Mouse (Mus musculus): ENCODE measurements around the gene Hoxd13. TPM values are rescaled to one million over a fixed set of nuclear protein-coding genes. Genes with fewer than 3 reads are reported as not detected.

Gene Hoxd13
- polyA plus RNA-seq, 1 experiment from 2014 or later: not detected

DNA sequence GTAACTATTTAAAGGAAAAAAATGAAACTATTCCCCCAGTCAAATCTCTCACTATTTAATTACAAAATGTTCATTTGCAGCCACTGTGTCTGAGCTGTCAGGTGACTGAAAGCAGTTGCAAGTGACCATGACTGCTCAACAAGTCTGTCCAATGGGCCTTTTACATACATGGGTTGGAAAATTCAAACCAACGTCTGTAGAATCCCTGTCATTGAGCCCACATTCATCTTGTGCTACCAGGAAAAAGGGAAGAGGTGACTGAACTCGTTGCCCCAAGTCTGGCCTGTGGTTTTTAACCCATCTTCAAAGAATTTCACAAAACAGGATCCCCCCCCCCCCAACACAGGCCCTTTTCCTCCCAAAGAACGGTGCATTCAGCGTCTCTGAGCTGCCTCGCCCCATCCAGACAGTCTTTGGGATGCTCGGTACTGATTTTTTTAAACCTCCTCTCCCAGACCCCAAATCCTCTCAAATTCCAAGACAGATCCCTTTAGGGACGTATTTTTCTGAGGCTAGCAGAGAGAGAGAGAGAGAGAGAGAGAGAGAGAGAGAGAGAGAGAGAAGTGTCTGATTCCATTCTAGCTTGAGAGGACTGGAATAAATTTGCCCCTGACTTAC, 27.8 kb downstream of the Hoxd13 start:
- H3K27ac ChIP-seq (replicated peaks): no peak overlapping the region
- no peak overlapping the region for H3K4me3 ChIP-seq
- no peaks in the 10 kb centered on the region for H3K9me3 ChIP-seq
- H3K27me3 ChIP-seq (replicated peaks; ENCODE audit: low read depth, poor library complexity, severe bottlenecking): peaks cover 100% of the 10 kb centered on the region
- peaks cover 21% of the 10 kb centered on the region for H3K4me1 ChIP-seq
- WGBS: 4% methylated on average over 7 of the region's 7 CpGs
- DNase-seq (ENCODE audit: low spot score): peak; percentile 23
- H3K36me3 ChIP-seq (replicated peaks): no peaks in the 10 kb centered on the region

DNA sequence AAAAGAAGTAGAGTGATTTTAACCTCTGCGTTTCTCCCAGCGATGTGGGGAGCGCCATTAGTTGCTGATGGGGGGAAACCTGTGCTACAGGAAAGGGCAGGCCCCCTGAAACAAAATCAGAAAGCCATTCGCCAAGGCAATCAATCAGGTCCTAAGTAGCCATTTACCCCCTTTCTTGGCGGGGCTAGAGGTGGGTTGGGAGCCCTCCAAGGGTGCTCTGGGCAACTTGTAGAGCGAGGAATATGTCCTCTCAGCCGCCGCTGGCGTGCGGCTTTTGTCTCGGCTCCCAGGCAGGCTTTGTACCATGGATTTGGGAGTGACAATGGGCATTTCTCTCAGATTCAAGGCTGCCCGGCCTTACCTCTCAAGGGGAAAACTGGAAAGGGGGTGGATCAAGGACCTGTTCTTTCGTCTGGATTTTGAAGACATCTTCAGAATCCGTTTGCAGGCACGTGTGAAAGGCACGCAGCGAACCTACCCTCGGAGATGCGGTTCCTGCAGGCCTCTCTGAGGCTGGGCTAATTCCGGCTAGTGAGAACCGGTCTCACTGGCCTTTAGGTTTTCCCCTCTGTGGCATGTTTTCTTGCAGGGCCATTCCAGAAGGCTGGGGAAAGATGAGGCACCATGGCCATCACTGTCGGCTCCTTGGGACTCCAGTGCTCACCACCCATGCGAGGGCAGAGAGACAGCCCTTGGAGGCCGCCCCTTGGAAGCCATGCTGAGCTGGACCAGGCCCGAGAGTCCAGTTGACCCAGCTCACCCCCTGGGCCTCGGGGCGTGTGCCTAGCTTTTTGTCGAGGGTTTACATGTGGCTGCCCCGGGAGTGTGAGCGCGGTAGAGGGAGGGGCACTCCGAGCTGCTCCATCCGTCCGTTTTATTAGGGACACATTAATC, 28.6 kb downstream of the Hoxd13 start:
- Histone ChIP-seq H3K4me1 (peaks cover 16% of the 10 kb centered on the region), H3K9me3 (no peaks in the 10 kb centered on the region), H3K27me3 (replicated peaks; ENCODE audit: low read depth, poor library complexity, severe bottlenecking) (peaks cover 100% of the 10 kb centered on the region), H3K4me3 (no peak overlapping the region), H3K27ac (replicated peaks) (no peak overlapping the region), H3K36me3 (replicated peaks) (no peaks in the 10 kb centered on the region)
- peak; percentile 55 for DNase-seq (ENCODE audit: low spot score)
- 1% methylated on average over 34 of the region's 34 CpGs for WGBS

DNA sequence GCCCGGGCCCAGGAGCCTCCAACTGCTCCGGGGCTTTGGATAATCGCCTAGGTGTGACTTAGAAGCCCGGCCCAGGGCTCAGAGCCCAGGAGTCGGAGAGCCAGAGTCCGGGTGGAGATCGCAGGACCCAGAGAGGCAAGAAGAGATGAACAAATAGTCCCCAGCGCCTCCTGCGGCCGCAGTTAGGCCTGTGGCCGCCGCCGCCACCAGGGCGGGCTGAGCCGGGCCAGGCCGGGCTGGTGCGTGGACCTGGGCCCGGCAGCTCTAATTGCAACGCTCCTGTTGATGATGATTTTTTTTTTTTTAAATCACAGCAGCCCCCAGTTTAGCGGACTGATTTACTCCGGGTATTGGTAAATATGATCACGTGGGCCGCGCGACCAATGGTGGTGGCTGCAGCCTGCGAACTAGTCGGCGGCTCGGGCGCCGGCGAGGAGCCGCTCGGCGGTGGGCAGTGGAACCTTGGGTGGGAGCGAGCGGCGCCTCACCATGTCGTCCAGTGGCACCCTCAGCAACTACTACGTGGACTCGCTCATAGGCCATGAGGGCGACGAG, 29.5 kb downstream of the Hoxd13 start, which contains the start of gene Hoxd9:
Gene Hoxd9 (plus strand): TSS at position 161 of the 555 bp plus-strand sequence.
- peak; percentile 80 for DNase-seq (ENCODE audit: low spot score)
- no peaks in the 10 kb centered on the region for H3K36me3 ChIP-seq (replicated peaks)
- peaks cover 100% of the 10 kb centered on the region for H3K27me3 ChIP-seq (replicated peaks; ENCODE audit: low read depth, poor library complexity, severe bottlenecking)
- H3K9me3 ChIP-seq: no peaks in the 10 kb centered on the region
- H3K4me3 ChIP-seq: peak within 1 kb of the TSS; percentile 47
- under 1% methylated on average over 43 of the region's 43 CpGs for WGBS
- no peak within 1 kb of the TSS for H3K27ac ChIP-seq (replicated peaks)
- peaks cover 13% of the 10 kb centered on the region for H3K4me1 ChIP-seq

DNA sequence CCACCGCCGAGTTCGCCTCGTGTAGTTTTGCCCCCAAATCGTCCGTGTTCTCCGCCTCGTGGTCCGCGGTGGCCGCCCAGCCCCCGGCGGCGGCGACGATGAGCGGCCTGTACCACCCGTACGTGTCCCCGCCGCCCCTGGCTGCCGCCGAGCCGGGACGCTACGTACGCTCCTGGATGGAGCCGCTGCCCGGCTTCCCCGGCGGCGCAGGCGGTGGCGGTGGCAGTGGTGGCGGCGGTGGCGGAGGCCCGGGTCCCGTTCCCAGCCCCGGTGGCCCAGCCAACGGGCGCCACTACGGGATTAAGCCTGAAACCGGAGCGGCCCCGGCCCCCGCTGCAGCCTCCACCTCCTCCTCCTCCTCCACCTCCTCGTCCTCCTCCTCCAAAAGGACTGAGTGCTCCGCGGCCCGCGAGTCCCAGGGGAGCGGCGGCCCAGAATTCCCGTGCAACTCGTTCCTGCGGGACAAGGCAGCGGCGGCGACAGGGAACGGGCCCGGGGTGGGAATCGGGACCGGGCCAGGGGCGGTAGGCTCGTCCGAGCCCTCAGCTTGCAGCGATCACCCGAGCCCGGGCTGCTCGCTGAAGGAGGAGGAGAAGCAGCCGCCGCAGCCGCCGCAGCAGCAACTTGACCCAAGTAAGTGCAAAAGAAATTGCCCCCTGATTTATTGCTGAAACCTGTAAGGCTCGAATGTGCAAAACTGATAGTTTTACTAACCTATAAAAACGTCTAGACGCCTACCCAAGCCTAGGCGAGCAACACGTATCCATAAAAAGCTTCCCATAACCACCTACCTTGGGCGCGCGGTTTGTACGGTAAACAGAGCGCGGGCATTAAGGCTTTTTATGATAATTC, 30.3 kb downstream of the Hoxd13 start:
- 1% methylated on average over 86 of the region's 86 CpGs for WGBS
- Histone ChIP-seq H3K4me3 (peak overlapping the region; percentile 47), H3K9me3 (no peaks in the 10 kb centered on the region), H3K27me3 (replicated peaks; ENCODE audit: low read depth, poor library complexity, severe bottlenecking) (peaks cover 100% of the 10 kb centered on the region), H3K27ac (replicated peaks) (no peak overlapping the region), H3K4me1 (peaks cover 13% of the 10 kb centered on the region), H3K36me3 (replicated peaks) (no peaks in the 10 kb centered on the region)
- peak; percentile 72 for DNase-seq (ENCODE audit: low spot score)

DNA sequence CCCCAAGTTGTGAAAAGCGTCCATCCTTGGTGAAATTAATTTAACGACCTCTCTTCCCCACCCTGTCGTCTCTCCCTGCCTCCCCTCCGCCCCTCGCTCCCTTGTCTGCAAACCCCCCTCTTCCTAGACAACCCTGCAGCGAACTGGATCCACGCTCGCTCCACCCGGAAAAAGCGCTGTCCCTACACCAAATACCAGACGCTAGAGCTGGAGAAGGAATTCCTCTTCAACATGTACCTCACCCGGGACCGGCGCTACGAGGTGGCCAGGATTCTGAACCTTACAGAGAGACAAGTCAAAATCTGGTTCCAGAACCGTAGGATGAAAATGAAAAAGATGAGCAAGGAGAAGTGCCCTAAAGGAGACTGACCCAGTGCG, 30.9 kb downstream of the Hoxd13 start:
- under 1% methylated on average over 17 of the region's 17 CpGs for WGBS
- H3K4me3 ChIP-seq: no peak overlapping the region
- H3K27ac ChIP-seq (replicated peaks): no peak overlapping the region
- DNase-seq (ENCODE audit: low spot score): peak; percentile 56
- H3K36me3 ChIP-seq (replicated peaks): no peaks in the 10 kb centered on the region
- H3K9me3 ChIP-seq: no peaks in the 10 kb centered on the region
- H3K27me3 ChIP-seq (replicated peaks; ENCODE audit: low read depth, poor library complexity, severe bottlenecking): peaks cover 100% of the 10 kb centered on the region
- H3K4me1 ChIP-seq: peaks cover 13% of the 10 kb centered on the region

DNA sequence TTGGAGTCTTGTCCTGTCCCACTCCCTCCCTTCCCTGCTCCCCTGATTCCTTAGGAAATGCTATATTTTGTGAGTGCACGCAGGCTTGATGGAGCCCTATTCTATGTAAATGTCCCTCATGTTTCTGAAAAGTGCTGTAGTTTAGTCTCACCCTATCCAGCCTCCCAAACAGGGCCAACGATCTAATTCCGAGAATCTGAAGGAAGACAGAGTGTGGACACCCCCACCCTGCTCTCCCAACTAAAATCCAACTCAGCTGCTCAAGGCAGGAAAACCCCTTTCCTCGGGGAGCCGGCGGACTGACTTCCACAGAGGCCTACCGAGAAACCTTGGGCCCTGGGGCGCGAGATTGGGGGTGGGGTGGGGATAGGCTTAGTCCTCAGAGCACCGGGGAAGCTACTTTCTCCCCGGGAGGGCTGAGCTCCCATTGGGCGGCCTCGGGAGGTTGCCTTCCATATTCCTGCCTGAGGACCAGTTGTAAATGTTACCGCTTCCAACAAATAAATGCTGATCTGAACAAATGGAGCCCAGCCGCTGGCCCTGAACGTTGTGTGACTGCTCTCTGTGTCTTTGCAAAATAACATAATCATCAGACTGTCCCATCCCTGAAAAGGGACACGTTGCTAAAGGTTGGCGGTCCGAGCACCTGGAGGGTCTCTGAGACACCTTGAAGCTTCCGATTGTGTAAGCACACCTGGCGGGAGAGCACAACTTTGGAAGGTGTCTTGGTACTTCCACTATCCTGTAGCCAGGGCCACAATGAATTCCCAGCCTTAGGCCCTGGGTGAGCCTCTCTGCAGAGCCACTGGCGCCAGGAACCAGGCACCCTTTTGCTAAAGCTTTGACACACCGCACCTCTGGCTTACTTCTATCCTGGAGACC, 31.8 kb downstream of the Hoxd13 start:
- Histone ChIP-seq H3K4me3 (no peak overlapping the region), H3K9me3 (no peaks in the 10 kb centered on the region), H3K4me1 (peaks cover 18% of the 10 kb centered on the region), H3K27me3 (replicated peaks; ENCODE audit: low read depth, poor library complexity, severe bottlenecking) (peaks cover 100% of the 10 kb centered on the region), H3K27ac (replicated peaks) (no peak overlapping the region), H3K36me3 (replicated peaks) (no peaks in the 10 kb centered on the region)
- WGBS: 1% methylated on average over 23 of the region's 23 CpGs
- peak; percentile 45 for DNase-seq (ENCODE audit: low spot score)

DNA sequence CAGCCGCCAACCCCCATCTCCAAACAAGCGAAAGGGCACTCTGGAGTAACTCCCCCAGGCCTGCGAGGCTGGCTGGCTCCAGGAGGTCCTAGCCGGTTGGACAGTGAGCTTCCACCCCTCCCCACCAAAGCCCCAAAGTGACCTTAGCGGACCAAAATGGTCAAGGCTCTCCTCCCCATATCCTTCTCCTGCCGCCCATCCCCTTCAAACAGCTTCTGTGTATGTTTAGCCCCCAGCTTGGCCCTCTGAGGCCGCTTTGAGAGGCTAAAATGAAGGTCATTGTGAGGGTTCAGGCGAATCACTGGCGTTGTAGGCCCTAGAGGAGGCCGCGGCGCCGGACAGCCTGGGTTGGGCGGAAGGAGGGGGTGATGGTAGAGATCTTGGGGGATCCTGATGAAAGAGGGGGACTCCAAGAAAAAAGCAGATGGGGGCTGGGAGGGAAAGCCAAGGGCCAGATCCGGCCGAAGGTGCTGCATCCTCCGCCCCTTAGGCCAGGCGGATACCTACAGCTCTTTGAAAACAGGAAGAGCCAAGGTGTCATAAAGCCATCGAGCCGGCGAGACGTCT, 32.5 kb downstream of the Hoxd13 start:
- Histone ChIP-seq H3K27ac (replicated peaks) (no peak overlapping the region), H3K4me3 (no peak overlapping the region), H3K36me3 (replicated peaks) (no peaks in the 10 kb centered on the region), H3K4me1 (peaks cover 25% of the 10 kb centered on the region), H3K9me3 (no peaks in the 10 kb centered on the region), H3K27me3 (replicated peaks; ENCODE audit: low read depth, poor library complexity, severe bottlenecking) (peaks cover 100% of the 10 kb centered on the region)
- peak; percentile 49 for DNase-seq (ENCODE audit: low spot score)
- WGBS: 1% methylated on average over 22 of the region's 22 CpGs

DNA sequence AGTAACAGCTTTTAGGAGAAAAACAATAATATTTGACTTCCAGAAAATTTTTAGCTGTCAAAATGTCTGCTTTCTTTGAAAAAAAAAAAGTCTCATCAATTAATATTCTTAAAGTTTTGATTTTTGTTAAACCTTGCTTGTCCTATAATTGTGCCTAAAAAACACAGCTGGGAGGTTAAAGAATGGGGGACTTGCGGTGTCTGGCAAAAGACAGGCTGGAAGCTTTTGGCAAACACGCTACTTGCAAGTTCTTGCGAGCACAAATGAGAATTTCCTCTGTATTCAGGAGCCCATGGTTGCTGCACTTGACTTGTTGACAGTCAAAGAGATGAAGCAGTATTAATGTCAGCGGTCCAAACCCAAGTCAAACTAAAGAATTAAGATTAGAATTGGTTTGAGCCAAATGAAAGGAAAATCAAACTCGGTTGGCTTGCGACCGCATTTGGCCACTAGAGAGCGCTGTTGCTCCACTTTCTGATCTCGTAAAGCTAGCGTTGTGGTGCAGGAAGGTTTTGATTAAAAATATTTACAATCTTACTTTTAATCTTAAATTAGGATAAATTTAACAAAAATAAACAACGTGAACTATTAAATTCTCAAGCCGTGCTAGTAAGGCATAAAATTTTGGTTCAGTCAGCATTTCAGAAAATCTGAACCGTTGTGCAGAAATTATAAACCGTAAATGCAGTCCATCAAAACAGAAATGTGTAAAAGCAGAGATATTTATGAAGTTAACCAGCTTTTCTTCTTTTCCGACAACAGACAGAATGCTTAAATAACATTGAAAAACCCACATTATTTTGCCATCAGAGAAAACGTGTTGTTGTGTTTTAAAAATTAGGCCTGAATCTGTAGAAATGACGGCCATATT, 34.1 kb downstream of the Hoxd13 start:
- H3K27me3 ChIP-seq (replicated peaks; ENCODE audit: low read depth, poor library complexity, severe bottlenecking): peaks cover 100% of the 10 kb centered on the region
- no peaks in the 10 kb centered on the region for H3K9me3 ChIP-seq
- WGBS: 11% methylated on average over 17 of the region's 17 CpGs
- no peaks in the 10 kb centered on the region for H3K36me3 ChIP-seq (replicated peaks)
- H3K4me3 ChIP-seq: no peak overlapping the region
- peak; percentile 83 for DNase-seq (ENCODE audit: low spot score)
- H3K27ac ChIP-seq (replicated peaks): no peak overlapping the region
- peaks cover 26% of the 10 kb centered on the region for H3K4me1 ChIP-seq

DNA sequence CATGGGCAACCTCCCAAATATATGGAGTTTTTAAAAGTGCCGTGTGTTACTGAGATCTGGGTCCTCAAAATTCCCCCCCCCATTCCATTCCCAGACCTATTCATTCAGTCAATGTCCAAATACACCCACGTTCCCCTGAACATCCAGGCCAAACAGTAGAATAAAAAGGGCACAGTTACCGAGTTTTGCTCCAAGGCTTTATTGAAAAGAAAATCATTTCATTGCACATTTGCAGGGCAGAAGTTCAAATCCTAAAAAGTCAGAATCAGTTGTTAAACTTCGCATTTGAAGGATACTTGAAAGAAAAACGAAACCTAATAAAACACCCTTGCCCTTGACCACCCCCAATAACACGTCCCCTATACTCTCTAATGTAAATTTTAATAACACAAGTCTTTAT, 34.7 kb downstream of the Hoxd13 start:
- peak; percentile 18 for DNase-seq (ENCODE audit: low spot score)

DNA sequence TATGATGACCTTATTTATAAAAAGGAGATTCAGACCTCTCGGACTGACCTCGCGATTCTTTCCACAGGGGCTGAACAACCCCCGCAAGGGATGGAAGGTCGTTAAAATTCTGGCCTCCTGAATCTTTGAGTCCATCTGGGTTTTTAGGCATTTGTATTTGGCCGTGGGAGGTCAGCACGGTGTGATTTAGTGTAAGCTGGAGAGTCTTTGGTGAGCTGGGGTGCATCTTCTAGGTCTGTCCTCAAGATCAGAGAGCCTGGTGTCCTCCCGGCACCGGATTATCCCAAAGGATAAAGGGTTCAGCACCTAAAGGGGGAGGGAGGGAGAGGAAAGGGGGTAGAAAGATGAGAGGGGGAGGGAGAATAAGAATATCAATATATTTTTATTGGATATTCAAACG, 35.2 kb downstream of the Hoxd13 start:
- Histone ChIP-seq H3K9me3 (no peaks in the 10 kb centered on the region), H3K36me3 (replicated peaks) (no peaks in the 10 kb centered on the region), H3K27me3 (replicated peaks; ENCODE audit: low read depth, poor library complexity, severe bottlenecking) (peaks cover 100% of the 10 kb centered on the region), H3K27ac (replicated peaks) (no peak overlapping the region), H3K4me3 (no peak overlapping the region), H3K4me1 (peaks cover 16% of the 10 kb centered on the region)
- WGBS: 3% methylated on average over 10 of the region's 10 CpGs
- DNase-seq (ENCODE audit: low spot score): no peak

More for the DNA sequence above, 34.7 kb downstream of the Hoxd13 start:
- WGBS: 11% methylated on average over 6 of the region's 6 CpGs
- no peak overlapping the region for H3K27ac ChIP-seq (replicated peaks)
- H3K9me3 ChIP-seq: no peaks in the 10 kb centered on the region
- peaks cover 100% of the 10 kb centered on the region for H3K27me3 ChIP-seq (replicated peaks; ENCODE audit: low read depth, poor library complexity, severe bottlenecking)
- no peaks in the 10 kb centered on the region for H3K36me3 ChIP-seq (replicated peaks)
- peaks cover 21% of the 10 kb centered on the region for H3K4me1 ChIP-seq
- no peak overlapping the region for H3K4me3 ChIP-seq
